Mouse (Mus musculus): ENCODE results near the gene Gm10256.
"Not testable (repeated sequence)": the region's sequence is repeated elsewhere in the genome, so short reads cannot be mapped to it uniquely, and the experiment has no call there.

Gm10256 gene

DNA sequence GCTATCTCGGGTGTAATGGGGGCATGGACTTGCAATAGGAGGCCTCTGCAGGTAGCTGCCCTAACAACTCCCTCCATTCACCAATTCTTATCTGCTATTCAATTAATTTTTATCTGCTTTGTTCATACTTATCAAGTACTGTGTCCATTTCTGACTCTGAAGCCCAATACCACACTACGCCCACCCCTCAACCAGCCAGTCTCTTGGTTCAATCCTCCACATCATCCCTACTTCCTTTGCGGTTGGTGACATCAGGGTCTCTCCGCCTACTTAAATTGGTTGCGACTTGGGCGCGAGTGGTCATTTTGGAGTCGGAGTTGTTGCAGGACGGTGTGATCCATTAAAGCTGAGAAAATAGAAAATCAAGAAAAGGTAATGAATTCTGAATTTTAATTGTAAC is at the start of gene Gm10256, which contains the start of gene Rbmy:
Gene Gm10256, plus strand, starts transcription at position 320 of the 400 bp plus-strand sequence.
Gene Rbmy, plus strand, starts transcription at position 301 of the 400 bp plus-strand sequence.
- not testable (repeated sequence) for DNase-seq (ENCODE audit: low read depth, low spot score)

DNA sequence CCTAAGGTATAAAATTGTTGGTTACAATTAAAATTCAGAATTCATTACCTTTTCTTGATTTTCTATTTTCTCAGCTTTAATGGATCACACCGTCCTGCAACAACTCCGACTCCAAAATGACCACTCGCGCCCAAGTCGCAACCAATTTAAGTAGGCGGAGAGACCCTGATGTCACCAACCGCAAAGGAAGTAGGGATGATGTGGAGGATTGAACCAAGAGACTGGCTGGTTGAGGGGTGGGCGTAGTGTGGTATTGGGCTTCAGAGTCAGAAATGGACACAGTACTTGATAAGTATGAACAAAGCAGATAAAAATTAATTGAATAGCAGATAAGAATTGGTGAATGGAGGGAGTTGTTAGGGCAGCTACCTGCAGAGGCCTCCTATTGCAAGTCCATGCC is 34.4 kb upstream of the Gm10256 start, which contains the start of gene Gm4064:
Gene Gm4064, minus strand, starts transcription at position 101 of the 400 bp plus-strand sequence.
- not testable (repeated sequence) for DNase-seq (ENCODE audit: low read depth, low spot score)

DNA sequence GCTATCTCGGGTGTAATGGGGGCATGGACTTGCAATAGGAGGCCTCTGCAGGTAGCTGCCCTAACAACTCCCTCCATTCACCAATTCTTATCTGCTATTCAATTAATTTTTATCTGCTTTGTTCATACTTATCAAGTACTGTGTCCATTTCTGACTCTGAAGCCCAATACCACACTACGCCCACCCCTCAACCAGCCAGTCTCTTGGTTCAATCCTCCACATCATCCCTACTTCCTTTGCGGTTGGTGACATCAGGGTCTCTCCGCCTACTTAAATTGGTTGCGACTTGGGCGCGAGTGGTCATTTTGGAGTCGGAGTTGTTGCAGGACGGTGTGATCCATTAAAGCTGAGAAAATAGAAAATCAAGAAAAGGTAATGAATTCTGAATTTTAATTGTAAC is 70.2 kb downstream of the Gm10256 start, which contains the start of gene Gm10352:
Gene Gm10352, plus strand, starts transcription at position 301 of the 400 bp plus-strand sequence.
- not testable (repeated sequence) for DNase-seq (ENCODE audit: low read depth, low spot score)

Data from telencephalon, adult 2 months (tissue).